Mouse (Mus musculus) cerebellum, postnatal 4 days (tissue): ENCODE measurements around the gene Vezt.

Source experiments
- DNase-seq, 2 experiments: peaks; one replicate each; pipeline ENCODE4 v3.0.0; 2022; ENCODE audit warnings: low spot score in 2 of 2, mixed read lengths in 1 of 2

Vezt gene

GRCm38 (mm10) chr10:94037596-94037995, 2.0 kb upstream of the Vezt start:
- DNase-seq, result no peak

- DNase-seq, result no peak
Observed at GRCm38 (mm10) chr10:94037196-94037595, 1.6 kb upstream of the Vezt start.

- DNase-seq, result no peak
Observed at GRCm38 (mm10) chr10:94036375-94036758, 750 bp upstream of the Vezt start.

GRCm38 (mm10) chr10:94034876-94035657, 550 bp downstream of the Vezt start:
- peak; percentile 36 to 67 for DNase-seq

GRCm38 (mm10) chr10:94031164-94031563, 4.5 kb downstream of the Vezt start:
- no peak for DNase-seq

- DNase-seq, result no peak
Observed at GRCm38 (mm10) chr10:94028493-94028892, 7.1 kb downstream of the Vezt start.

- no peak for DNase-seq
Observed at GRCm38 (mm10) chr10:94025079-94025478, 10.5 kb downstream of the Vezt start.

GRCm38 (mm10) chr10:94021059-94021458, 14.6 kb downstream of the Vezt start:
- DNase-seq, result no peak

- DNase-seq, result no peak
Observed at GRCm38 (mm10) chr10:94020587-94020986, 15.0 kb downstream of the Vezt start.

- DNase-seq, result no peak
Observed at GRCm38 (mm10) chr10:94017455-94017854, 18.2 kb downstream of the Vezt start.

GRCm38 (mm10) chr10:94014200-94014599, 21.4 kb downstream of the Vezt start:
- no peak for DNase-seq

- DNase-seq, result peak in 1 of 2 experiments; percentile 55
Observed at GRCm38 (mm10) chr10:94013196-94013595, 22.4 kb downstream of the Vezt start.

GRCm38 (mm10) chr10:94011024-94011423, 24.6 kb downstream of the Vezt start:
- DNase-seq, result no peak

GRCm38 (mm10) chr10:94009991-94010679, 25.5 kb downstream of the Vezt start:
- no peak for DNase-seq

- DNase-seq, result no peak
Observed at GRCm38 (mm10) chr10:94008356-94008755, 27.3 kb downstream of the Vezt start.

- DNase-seq, result no peak
Observed at GRCm38 (mm10) chr10:94000223-94000622, 35.4 kb downstream of the Vezt start.

- no peak for DNase-seq
Observed at GRCm38 (mm10) chr10:93999357-93999756, 36.3 kb downstream of the Vezt start.

GRCm38 (mm10) chr10:93995100-93995499, 40.5 kb downstream of the Vezt start:
- no peak for DNase-seq

- DNase-seq, result no peak
Observed at GRCm38 (mm10) chr10:93994136-93994535, 41.5 kb downstream of the Vezt start.

GRCm38 (mm10) chr10:93985357-93985756, 50.3 kb downstream of the Vezt start:
- DNase-seq, result no peak

GRCm38 (mm10) chr10:93969306-93969705, 66.3 kb downstream of the Vezt start:
- no peak for DNase-seq

- no peak for DNase-seq
Observed at GRCm38 (mm10) chr10:93967486-93967885, 68.1 kb downstream of the Vezt start.

- no peak for DNase-seq
Observed at GRCm38 (mm10) chr10:93954023-93954422, 81.6 kb downstream of the Vezt start.
